Mouse (Mus musculus): Measurements from ENCODE around the gene Cacna1f. TPM values are rescaled to one million over a fixed set of nuclear protein-coding genes. Genes with fewer than 3 reads are reported as not detected.

Gene Cacna1f
- polyA plus RNA-seq, 1 experiment from 2014 or later = not detected

DNA sequence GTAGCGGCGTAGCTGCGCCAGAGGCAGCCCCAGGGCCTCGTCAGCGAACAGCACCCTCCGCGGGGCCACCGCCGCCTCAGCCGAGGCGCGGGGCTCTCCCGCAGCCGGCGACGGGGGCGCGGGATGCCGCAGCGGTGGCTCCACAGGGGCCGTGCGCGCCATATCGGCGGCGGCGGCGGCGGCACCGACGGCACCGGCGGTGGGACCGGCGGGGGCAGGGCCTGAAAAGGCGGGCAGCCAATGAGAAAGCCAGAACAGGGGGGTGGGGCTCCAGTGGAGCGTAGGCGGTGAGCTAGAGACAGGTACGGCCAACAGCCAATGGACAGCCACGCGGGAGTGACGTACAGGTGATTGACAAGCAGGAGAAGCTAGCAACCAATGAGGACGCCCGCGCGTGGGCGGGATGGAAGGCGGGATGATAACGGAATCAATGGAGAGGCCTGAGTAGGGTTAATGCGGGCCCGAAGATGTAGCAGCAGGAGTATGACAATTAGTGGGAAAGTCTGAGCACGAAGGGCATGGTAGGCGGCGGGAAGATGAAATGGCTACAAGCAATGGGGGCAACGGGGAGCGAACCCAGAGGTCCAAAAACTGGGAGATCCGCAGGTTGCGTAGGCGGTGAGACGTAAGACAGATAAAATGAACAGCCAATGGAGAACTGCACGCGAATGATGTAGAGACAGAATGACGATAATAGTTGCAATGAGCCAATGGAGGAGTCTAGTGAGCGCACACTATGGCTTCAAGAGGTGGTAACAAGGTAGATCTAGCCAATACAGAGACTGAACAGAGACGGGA, 32.6 kb upstream of the Cacna1f start, which contains the start of gene Ppp1r3f:
Ppp1r3f (minus strand) TSS at position 197 of the 798 bp plus-strand sequence.
- ATAC-seq (ENCODE audit: insufficient read depth, low FRiP score, low TSS enrichment) = peak; percentile 99
- H3K4me1 ChIP-seq (ENCODE audit: control insufficient read depth, insufficient read depth, low read length) = 0 out of 2 replicates have a peak, but pooled peaks cover 5% of the 10 kb centered on the region
- H3K27me3 ChIP-seq (ENCODE audit: control insufficient read depth, insufficient read depth, low read length) = no peaks in the 10 kb centered on the region

GRCm38 (mm10) chrX:7574885-7575231, 32.0 kb upstream of the Cacna1f start:
- Histone ChIP-seq H3K4me2 (ENCODE audit: low read depth) (peak overlapping the region; percentile 44), H3K9me3 (ENCODE audit: control insufficient read depth, low read length) (no peaks in the 10 kb centered on the region), H3K36me3 (ENCODE audit: control insufficient read depth, insufficient read depth, low read length) (no peaks in the 10 kb centered on the region), H3K4me1 (ENCODE audit: control insufficient read depth, insufficient read depth, low read length) (0 out of 2 replicates have a peak, but pooled peaks cover 5% of the 10 kb centered on the region), H3K9ac (ENCODE audit: low read length) (no peak overlapping the region), H3K4me3 (ENCODE audit: low read depth, low read length) (peak overlapping the region; percentile 54), H3K27me3 (ENCODE audit: control insufficient read depth, insufficient read depth, low read length) (no peaks in the 10 kb centered on the region), H3K27ac (ENCODE audit: low read depth, low read length) (no peak overlapping the region)
- WGBS = 26% methylated on average over 5 of the region's 6 CpGs
- ATAC-seq (ENCODE audit: insufficient read depth, low FRiP score, low TSS enrichment) (no peak), DNase-seq (ENCODE audit: low spot score) (no peak)

More for the DNA sequence above, 32.6 kb upstream of the Cacna1f start, which contains the start of gene Ppp1r3f:
- Histone ChIP-seq H3K4me3 (ENCODE audit: low read depth, low read length) (peak within 1 kb of the TSS; percentile 54), H3K9me3 (ENCODE audit: control insufficient read depth, low read length) (no peaks in the 10 kb centered on the region), H3K36me3 (ENCODE audit: control insufficient read depth, insufficient read depth, low read length) (no peaks in the 10 kb centered on the region), H3K27ac (ENCODE audit: low read depth, low read length) (peak within 1 kb of the TSS; percentile 78), H3K9ac (ENCODE audit: low read length) (peak within 1 kb of the TSS; percentile 75), H3K4me2 (ENCODE audit: low read depth) (peak within 1 kb of the TSS; percentile 54)
- WGBS = 17% methylated on average over 56 of the region's 65 CpGs
- DNase-seq (ENCODE audit: low spot score) = peak; percentile 89

- no peaks in the 10 kb centered on the region for H3K27me3 ChIP-seq (ENCODE audit: control insufficient read depth, insufficient read depth, low read length)
- WGBS = 92% methylated on average over 2 of the region's 2 CpGs
- ATAC-seq (ENCODE audit: insufficient read depth, low FRiP score, low TSS enrichment) = no peak
- H3K36me3 ChIP-seq (ENCODE audit: control insufficient read depth, insufficient read depth, low read length) = no peaks in the 10 kb centered on the region
- no peak overlapping the region for H3K4me3 ChIP-seq (ENCODE audit: low read depth, low read length)
- H3K27ac ChIP-seq (ENCODE audit: low read depth, low read length) = no peak overlapping the region
- no peaks in the 10 kb centered on the region for H3K4me1 ChIP-seq (ENCODE audit: control insufficient read depth, insufficient read depth, low read length)
- H3K9ac ChIP-seq (ENCODE audit: low read length) = no peak overlapping the region
- H3K4me2 ChIP-seq (ENCODE audit: low read depth) = no peak overlapping the region
- no peak for DNase-seq (ENCODE audit: low spot score)
- H3K9me3 ChIP-seq (ENCODE audit: control insufficient read depth, low read length) = no peaks in the 10 kb centered on the region
Observed at GRCm38 (mm10) chrX:7581151-7581550, 25.7 kb upstream of the Cacna1f start.

DNA sequence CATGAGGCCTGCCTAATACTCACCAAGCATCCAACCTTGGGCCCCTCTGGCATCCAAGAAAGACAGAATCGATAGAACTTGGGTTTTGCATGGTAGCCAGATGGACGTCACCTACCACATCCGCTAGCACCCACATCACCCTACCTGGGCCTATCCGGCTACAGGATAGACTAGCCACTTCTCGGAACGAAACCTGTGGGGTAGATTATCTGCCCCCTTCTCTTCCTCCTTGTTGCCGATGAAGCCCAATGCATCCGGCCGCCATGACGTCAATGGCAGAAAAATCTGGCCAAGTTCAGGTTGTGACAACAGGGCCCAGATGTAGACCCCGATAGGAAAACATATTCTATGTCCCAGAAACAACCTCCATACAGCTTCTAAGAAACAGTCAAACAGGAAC, 23.0 kb upstream of the Cacna1f start:
- H3K27ac ChIP-seq (ENCODE audit: low read depth, low read length) = no peak overlapping the region
- DNase-seq (ENCODE audit: low spot score) (no peak), ATAC-seq (ENCODE audit: insufficient read depth, low FRiP score, low TSS enrichment) (no peak)
- no peak overlapping the region for H3K9ac ChIP-seq (ENCODE audit: low read length)
- no peaks in the 10 kb centered on the region for H3K27me3 ChIP-seq (ENCODE audit: control insufficient read depth, insufficient read depth, low read length)
- no peaks in the 10 kb centered on the region for H3K36me3 ChIP-seq (ENCODE audit: control insufficient read depth, insufficient read depth, low read length)
- H3K4me3 ChIP-seq (ENCODE audit: low read depth, low read length) = no peak overlapping the region
- H3K9me3 ChIP-seq (ENCODE audit: control insufficient read depth, low read length) = no peaks in the 10 kb centered on the region
- WGBS = 95% methylated on average over 11 of the region's 11 CpGs
- H3K4me2 ChIP-seq (ENCODE audit: low read depth) = no peak overlapping the region
- H3K4me1 ChIP-seq (ENCODE audit: control insufficient read depth, insufficient read depth, low read length) = no peaks in the 10 kb centered on the region

- H3K4me2 ChIP-seq (ENCODE audit: low read depth) = no peak overlapping the region
- ATAC-seq (ENCODE audit: insufficient read depth, low FRiP score, low TSS enrichment) = no peak
- 93% methylated on average over 3 of the region's 5 CpGs for WGBS
- H3K9ac ChIP-seq (ENCODE audit: low read length) = no peak overlapping the region
- no peak overlapping the region for H3K27ac ChIP-seq (ENCODE audit: low read depth, low read length)
- DNase-seq (ENCODE audit: low spot score) = no peak
- no peak overlapping the region for H3K4me3 ChIP-seq (ENCODE audit: low read depth, low read length)
- no peaks in the 10 kb centered on the region for H3K4me1 ChIP-seq (ENCODE audit: control insufficient read depth, insufficient read depth, low read length)
- no peaks in the 10 kb centered on the region for H3K36me3 ChIP-seq (ENCODE audit: control insufficient read depth, insufficient read depth, low read length)
- H3K9me3 ChIP-seq (ENCODE audit: control insufficient read depth, low read length) = no peaks in the 10 kb centered on the region
- no peaks in the 10 kb centered on the region for H3K27me3 ChIP-seq (ENCODE audit: control insufficient read depth, insufficient read depth, low read length)
Observed at GRCm38 (mm10) chrX:7586356-7586755, 20.5 kb upstream of the Cacna1f start.

GRCm38 (mm10) chrX:7595371-7595770, 11.5 kb upstream of the Cacna1f start:
- DNase-seq (ENCODE audit: low spot score) (no peak), ATAC-seq (ENCODE audit: insufficient read depth, low FRiP score, low TSS enrichment) (no peak)
- no peaks in the 10 kb centered on the region for H3K27me3 ChIP-seq (ENCODE audit: control insufficient read depth, insufficient read depth, low read length)
- H3K4me3 ChIP-seq (ENCODE audit: low read depth, low read length) = no peak overlapping the region
- H3K9ac ChIP-seq (ENCODE audit: low read length) = no peak overlapping the region
- no peaks in the 10 kb centered on the region for H3K9me3 ChIP-seq (ENCODE audit: control insufficient read depth, low read length)
- no peak overlapping the region for H3K4me2 ChIP-seq (ENCODE audit: low read depth)
- no peaks in the 10 kb centered on the region for H3K36me3 ChIP-seq (ENCODE audit: control insufficient read depth, insufficient read depth, low read length)
- H3K27ac ChIP-seq (ENCODE audit: low read depth, low read length) = no peak overlapping the region
- WGBS = 94% methylated on average over 9 of the region's 9 CpGs
- no peaks in the 10 kb centered on the region for H3K4me1 ChIP-seq (ENCODE audit: control insufficient read depth, insufficient read depth, low read length)

GRCm38 (mm10) chrX:7604004-7604403, 2.9 kb upstream of the Cacna1f start:
- WGBS = 86% methylated on average over 7 of the region's 7 CpGs
- Histone ChIP-seq H3K9ac (ENCODE audit: low read length) (no peak overlapping the region), H3K9me3 (ENCODE audit: control insufficient read depth, low read length) (no peaks in the 10 kb centered on the region), H3K27me3 (ENCODE audit: control insufficient read depth, insufficient read depth, low read length) (no peaks in the 10 kb centered on the region), H3K4me2 (ENCODE audit: low read depth) (no peak overlapping the region), H3K4me1 (ENCODE audit: control insufficient read depth, insufficient read depth, low read length) (no peaks in the 10 kb centered on the region), H3K4me3 (ENCODE audit: low read depth, low read length) (no peak overlapping the region), H3K36me3 (ENCODE audit: control insufficient read depth, insufficient read depth, low read length) (no peaks in the 10 kb centered on the region), H3K27ac (ENCODE audit: low read depth, low read length) (no peak overlapping the region)
- ATAC-seq (ENCODE audit: insufficient read depth, low FRiP score, low TSS enrichment) (no peak), DNase-seq (ENCODE audit: low spot score) (no peak)

DNA sequence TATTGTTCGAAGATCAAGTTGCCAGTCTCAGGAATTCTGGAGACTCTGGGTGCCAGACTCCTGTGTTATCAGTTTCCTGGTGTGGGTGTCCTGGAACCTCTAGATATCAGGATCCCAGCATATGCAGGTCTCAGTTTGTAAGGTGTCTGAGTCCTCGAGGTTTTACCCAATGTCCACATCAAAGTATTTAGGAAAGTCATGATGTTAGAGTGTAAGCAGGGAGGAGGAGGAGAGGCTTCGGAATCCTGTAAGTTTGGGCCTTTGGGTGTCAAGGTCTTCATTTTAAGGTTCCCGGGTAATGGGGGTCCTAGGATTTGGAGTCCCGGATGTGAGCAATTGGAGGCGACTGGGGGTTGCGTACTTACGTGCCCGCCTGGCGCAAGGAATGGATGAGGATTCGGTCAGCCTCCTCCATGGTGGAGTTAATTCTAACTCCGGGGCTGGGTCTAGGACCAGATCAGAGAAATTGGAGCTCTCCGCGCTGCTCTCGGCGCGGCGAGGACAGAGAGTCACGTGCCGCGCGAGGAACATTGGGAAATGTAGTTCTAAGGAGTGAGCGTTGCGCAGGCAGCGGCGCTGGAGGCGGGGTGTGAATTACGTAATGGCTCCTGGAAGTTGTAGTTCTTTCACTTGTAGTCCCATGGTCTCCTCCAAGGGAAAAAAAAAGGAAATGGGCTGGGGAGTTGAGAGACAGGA, 1.9 kb upstream of the Cacna1f start, which contains the start of gene Ccdc22:
Ccdc22 (minus strand) TSS at position 639 of the 696 bp plus-strand sequence.
- H3K27ac ChIP-seq (ENCODE audit: low read depth, low read length) = no peak within 1 kb of the TSS

More for the DNA sequence above, 1.9 kb upstream of the Cacna1f start, which contains the start of gene Ccdc22:
- Histone ChIP-seq H3K4me1 (ENCODE audit: control insufficient read depth, insufficient read depth, low read length) (no peaks in the 10 kb centered on the region), H3K9me3 (ENCODE audit: control insufficient read depth, low read length) (no peaks in the 10 kb centered on the region), H3K4me2 (ENCODE audit: low read depth) (peak within 1 kb of the TSS; percentile 45), H3K4me3 (ENCODE audit: low read depth, low read length) (peak within 1 kb of the TSS; percentile 22), H3K9ac (ENCODE audit: low read length) (peak within 1 kb of the TSS; percentile 36; the same call in 1 of the 2 replicates), H3K36me3 (ENCODE audit: control insufficient read depth, insufficient read depth, low read length) (no peaks in the 10 kb centered on the region), H3K27me3 (ENCODE audit: control insufficient read depth, insufficient read depth, low read length) (no peaks in the 10 kb centered on the region)
- DNase-seq (ENCODE audit: low spot score) (peak; percentile 81), ATAC-seq (ENCODE audit: insufficient read depth, low FRiP score, low TSS enrichment) (peak; percentile 88)
- WGBS = 20% methylated on average over 28 of the region's 28 CpGs

Data from neural tube, embryonic 11.5 days (tissue).